Mouse (Mus musculus) hindbrain, embryonic 11.5 days (tissue): Measurements from ENCODE around the gene Pdlim5. TPM values are rescaled to one million over a fixed set of nuclear protein-coding genes. Genes with fewer than 3 reads are reported as not detected.

Source experiments
- ATAC-seq: fragments of 200-750 bp; cut with Nextera tagmentation; 2 replicates; pipeline ENCODE4 v1.8.0; 2017; ENCODE audit warnings: mild to moderate bottlenecking, moderate TSS enrichment, moderate library complexity; ENCODE audit not compliant: low FRiP score
- DNase-seq: peaks from one replicate; pipeline ENCODE4 v3.0.0-alpha.2; 2015; ENCODE audit warnings: low spot score
- H3K27ac ChIP-seq: fragments of 300-500 bp; sonication (generic); 2 replicates; pipeline ENCODE4 v1.5.1; 2014; ENCODE audit warnings: mild to moderate bottlenecking, low read depth, low read length
- H3K27me3 ChIP-seq: fragments of 300-500 bp; sonication (generic); 2 replicates; pipeline ENCODE4 v1.6.1; 2014; ENCODE audit warnings: mild to moderate bottlenecking, low read length, moderate library complexity, mixed read lengths; ENCODE audit not compliant: control insufficient read depth, insufficient read depth
- H3K36me3 ChIP-seq: fragments of 300-500 bp; sonication (generic); 2 replicates; pipeline ENCODE4 v1.6.1; 2014; ENCODE audit warnings: mild to moderate bottlenecking, low read length, moderate library complexity, mixed read lengths; ENCODE audit not compliant: control insufficient read depth, insufficient read depth
- H3K4me1 ChIP-seq: fragments of 300-500 bp; sonication (generic); replicated peaks from 2 replicates; pipeline ENCODE4 v1.6.1; 2014; ENCODE audit warnings: low read length, mixed read lengths; ENCODE audit not compliant: control insufficient read depth, insufficient read depth
- H3K4me2 ChIP-seq: fragments of 300-500 bp; sonication (generic); replicated peaks from 2 replicates; pipeline ENCODE4 v1.6.1; 2014; ENCODE audit warnings: mild to moderate bottlenecking, low read depth, low read length
- H3K4me3 ChIP-seq: fragments of 300-500 bp; sonication (generic); 2 replicates; pipeline ENCODE4 v1.5.1; 2014; ENCODE audit warnings: low read depth, low read length
- H3K9ac ChIP-seq: fragments of 300-500 bp; sonication (generic); 2 replicates; pipeline ENCODE4 v1.6.1; 2014; ENCODE audit warnings: low read depth, low read length
- H3K9me3 ChIP-seq: fragments of 300-500 bp; sonication (generic); 2 replicates; pipeline ENCODE4 v1.6.1; 2016; ENCODE audit warnings: low read length; ENCODE audit not compliant: control insufficient read depth
- WGBS: fragments of 180-500 bp; shearing (Covaris S2); extraction: QIAGEN DNeasy Blood & Tissue Kit; methylation state at CpG from one replicate; pipeline ENCODE4 v1.1.7; 2014; 5-methylcytosine and 5-hydroxymethylcytosine counted together
- polyA plus RNA-seq: library from polyadenylated mRNA; unstranded; fragments of >200 nt; fragmentation: Nextera tagmentation; extraction: Ambion mirVana; gene quantifications from 2 replicates; pipeline ENCODE4 v1.2.1, GENCODE M21; 2014

The Pdlim5 gene
- polyA plus RNA-seq, 1 experiment from 2014 or later, result 20.4 TPM

GRCm38 (mm10) chr3:142388189-142388588, 7.3 kb downstream of the Pdlim5 start:
- H3K4me3 ChIP-seq, result no peak overlapping the region
- ATAC-seq (no peak), DNase-seq (no peak)
- no peak overlapping the region for H3K27ac ChIP-seq
- no peak overlapping the region for H3K4me2 ChIP-seq
- 70% methylated on average over 4 of the region's 4 CpGs for WGBS
- H3K36me3 ChIP-seq, result no peaks in the 10 kb centered on the region
- no peaks in the 10 kb centered on the region for H3K4me1 ChIP-seq
- no peaks in the 10 kb centered on the region for H3K27me3 ChIP-seq
- H3K9ac ChIP-seq, result no peak overlapping the region
- no peaks in the 10 kb centered on the region for H3K9me3 ChIP-seq

GRCm38 (mm10) chr3:142386505-142386904, 9.0 kb downstream of the Pdlim5 start:
- ATAC-seq, result no peak
- no peaks in the 10 kb centered on the region for H3K9me3 ChIP-seq

GRCm38 (mm10) chr3:142385690-142386089, 9.8 kb downstream of the Pdlim5 start:
- ATAC-seq (no peak), DNase-seq (no peak)
- WGBS, result 86% methylated on average over 2 of the region's 2 CpGs
- Histone ChIP-seq H3K4me1 (no peaks in the 10 kb centered on the region), H3K36me3 (no peaks in the 10 kb centered on the region), H3K4me3 (no peak overlapping the region), H3K27ac (no peak overlapping the region), H3K9me3 (no peaks in the 10 kb centered on the region), H3K9ac (no peak overlapping the region), H3K4me2 (no peak overlapping the region), H3K27me3 (no peaks in the 10 kb centered on the region)

More at GRCm38 (mm10) chr3:142386505-142386904, 9.0 kb downstream of the Pdlim5 start:
- Histone ChIP-seq H3K4me1 (no peaks in the 10 kb centered on the region), H3K4me2 (no peak overlapping the region), H3K9ac (no peak overlapping the region), H3K4me3 (no peak overlapping the region), H3K27me3 (no peaks in the 10 kb centered on the region), H3K36me3 (no peaks in the 10 kb centered on the region), H3K27ac (no peak overlapping the region)
- no peak for DNase-seq
- 89% methylated on average over 4 of the region's 4 CpGs for WGBS

- DNase-seq (no peak), ATAC-seq (no peak)
- Histone ChIP-seq H3K27me3 (no peaks in the 10 kb centered on the region), H3K4me1 (no peaks in the 10 kb centered on the region), H3K4me2 (no peak overlapping the region), H3K36me3 (no peaks in the 10 kb centered on the region), H3K4me3 (no peak overlapping the region), H3K9ac (no peak overlapping the region), H3K27ac (no peak overlapping the region), H3K9me3 (no peaks in the 10 kb centered on the region)
- 89% methylated on average over 1 of the region's 1 CpGs for WGBS
Observed at GRCm38 (mm10) chr3:142376638-142377037, 18.9 kb downstream of the Pdlim5 start.

- Histone ChIP-seq H3K9ac (no peak overlapping the region), H3K4me1 (no peaks in the 10 kb centered on the region), H3K4me2 (no peak overlapping the region), H3K36me3 (no peaks in the 10 kb centered on the region), H3K27me3 (no peaks in the 10 kb centered on the region), H3K4me3 (no peak overlapping the region), H3K9me3 (no peaks in the 10 kb centered on the region), H3K27ac (no peak overlapping the region)
- ATAC-seq (no peak), DNase-seq (no peak)
- WGBS, result 43% methylated on average over 1 of the region's 1 CpGs
Observed at GRCm38 (mm10) chr3:142375106-142375505, 20.4 kb downstream of the Pdlim5 start.

GRCm38 (mm10) chr3:142372465-142373147, 22.9 kb downstream of the Pdlim5 start:
- WGBS, result 91% methylated on average over 6 of the region's 6 CpGs
- Histone ChIP-seq H3K36me3 (no peaks in the 10 kb centered on the region), H3K9me3 (no peaks in the 10 kb centered on the region), H3K4me1 (no peaks in the 10 kb centered on the region), H3K27me3 (no peaks in the 10 kb centered on the region), H3K4me2 (no peak overlapping the region), H3K4me3 (no peak overlapping the region), H3K9ac (no peak overlapping the region), H3K27ac (no peak overlapping the region)
- DNase-seq, result no peak
- no peak for ATAC-seq

GRCm38 (mm10) chr3:142368411-142368810, 27.1 kb downstream of the Pdlim5 start:
- no peaks in the 10 kb centered on the region for H3K36me3 ChIP-seq
- H3K4me3 ChIP-seq, result no peak overlapping the region
- H3K9me3 ChIP-seq, result no peaks in the 10 kb centered on the region
- H3K27ac ChIP-seq, result no peak overlapping the region
- WGBS, result 90% methylated on average over 9 of the region's 9 CpGs
- H3K9ac ChIP-seq, result no peak overlapping the region
- H3K27me3 ChIP-seq, result no peaks in the 10 kb centered on the region
- no peaks in the 10 kb centered on the region for H3K4me1 ChIP-seq
- no peak overlapping the region for H3K4me2 ChIP-seq
- no peak for ATAC-seq
- no peak for DNase-seq

GRCm38 (mm10) chr3:142362092-142362491, 33.4 kb downstream of the Pdlim5 start:
- Histone ChIP-seq H3K27me3 (no peaks in the 10 kb centered on the region), H3K27ac (no peak overlapping the region), H3K9ac (no peak overlapping the region), H3K4me3 (no peak overlapping the region), H3K4me1 (no peaks in the 10 kb centered on the region), H3K9me3 (no peaks in the 10 kb centered on the region), H3K36me3 (no peaks in the 10 kb centered on the region), H3K4me2 (no peak overlapping the region)
- whole genome bisulfite sequencing, result 76% methylated on average over 6 of the region's 6 CpGs
- DNase-seq (no peak), ATAC-seq (no peak)

- DNase-seq, result no peak
- H3K4me2 ChIP-seq, result no peak overlapping the region
- no peaks in the 10 kb centered on the region for H3K27me3 ChIP-seq
- H3K9me3 ChIP-seq, result no peaks in the 10 kb centered on the region
- no peak overlapping the region for H3K4me3 ChIP-seq
- no peak overlapping the region for H3K9ac ChIP-seq
- no peak for ATAC-seq
- no peaks in the 10 kb centered on the region for H3K4me1 ChIP-seq
- no peaks in the 10 kb centered on the region for H3K36me3 ChIP-seq
- no peak overlapping the region for H3K27ac ChIP-seq
Observed at GRCm38 (mm10) chr3:142358951-142359350, 36.5 kb downstream of the Pdlim5 start.
